Mouse (Mus musculus) retina, adult 2 months (tissue): ENCODE measurements around the gene Baz2b.

Experiments used
- DNase-seq: peaks from one replicate; pipeline ENCODE4 v3.0.0-alpha.2; 2012; ENCODE audit warnings: low read depth, low spot score

Baz2b gene

GRCm38 (mm10) chr2:60011526-60011925 is 198.1 kb downstream of the Baz2b start:
- DNase-seq: no peak

GRCm38 (mm10) chr2:60003665-60004045 is 206.0 kb downstream of the Baz2b start:
- DNase-seq: no peak

- no peak for DNase-seq
Measured at GRCm38 (mm10) chr2:60003038-60003664, 206.5 kb downstream of the Baz2b start.

GRCm38 (mm10) chr2:60000268-60000667 is 209.4 kb downstream of the Baz2b start:
- no peak for DNase-seq

GRCm38 (mm10) chr2:59997479-59998228 is 212.0 kb downstream of the Baz2b start:
- no peak for DNase-seq

GRCm38 (mm10) chr2:59996911-59997310 is 212.7 kb downstream of the Baz2b start:
- DNase-seq: no peak

GRCm38 (mm10) chr2:59993190-59993535 is 216.5 kb downstream of the Baz2b start:
- no peak for DNase-seq

- no peak for DNase-seq
Measured at GRCm38 (mm10) chr2:59992488-59993189, 217.0 kb downstream of the Baz2b start.

- no peak for DNase-seq
Measured at GRCm38 (mm10) chr2:59991775-59992174, 217.9 kb downstream of the Baz2b start.

GRCm38 (mm10) chr2:59987521-59987920 is 222.1 kb downstream of the Baz2b start:
- no peak for DNase-seq

GRCm38 (mm10) chr2:59979488-59980220 is 230.0 kb downstream of the Baz2b start:
- no peak for DNase-seq

- no peak for DNase-seq
Measured at GRCm38 (mm10) chr2:59976680-59977079, 233.0 kb downstream of the Baz2b start.

GRCm38 (mm10) chr2:59975772-59976171 is 233.9 kb downstream of the Baz2b start:
- no peak for DNase-seq

GRCm38 (mm10) chr2:59973962-59974361 is 235.7 kb downstream of the Baz2b start:
- DNase-seq: no peak

- DNase-seq: no peak
Measured at GRCm38 (mm10) chr2:59973104-59973641, 236.5 kb downstream of the Baz2b start.

GRCm38 (mm10) chr2:59970511-59970910 is 239.1 kb downstream of the Baz2b start:
- DNase-seq: no peak

GRCm38 (mm10) chr2:59969099-59969498 is 240.5 kb downstream of the Baz2b start:
- DNase-seq: no peak

- no peak for DNase-seq
Measured at GRCm38 (mm10) chr2:59968593-59968992, 241.0 kb downstream of the Baz2b start.

- no peak for DNase-seq
Measured at GRCm38 (mm10) chr2:59966454-59966853, 243.2 kb downstream of the Baz2b start.

GRCm38 (mm10) chr2:59963011-59963410 is 246.6 kb downstream of the Baz2b start:
- DNase-seq: no peak

GRCm38 (mm10) chr2:59962579-59962978 is 247.1 kb downstream of the Baz2b start:
- DNase-seq: no peak

- no peak for DNase-seq
Measured at GRCm38 (mm10) chr2:59960495-59960772, 249.2 kb downstream of the Baz2b start.
